In genomic region chr4:139168985-139169747, GRCm38 (mm10) we compare ENCODE assay signal across 10 mouse cellular contexts. TPM values are rescaled to one million over a fixed set of nuclear protein-coding genes. Genes with fewer than 3 reads are reported as not detected.
DNase-seq lines count a peak whose midpoint lies in the region; ATAC-seq and TF ChIP-seq lines count a peak whose summit lies in the region.
"Had no signal": no experiment of that assay in that cellular context is flagged by ENCODE, and none has a peak within 500 bp of the region (broad histone marks: within the 10 kb centered on the region; RNA-seq: fewer than 3 reads in every experiment).

No protein-coding gene starts in this region.

- peaks cover 21% of the 10 kb centered on the region for H3K4me1 ChIP-seq in limb, embryonic 12.5 days (replicated peaks)
- H3K4me1 ChIP-seq: stomach, embryonic 15.5 days had no signal

- H3K9ac ChIP-seq in limb, embryonic 12.5 days (replicated peaks): no peak overlapping the region
- H3K9ac ChIP-seq: stomach, embryonic 15.5 days had no signal

- intact Hi-C loops in gastrocnemius, adult 2 months (cut with DNase I): no loop called here
- intact Hi-C loops in left cerebral cortex, postnatal 10 days (cut with DNase I): no loop called here

- H3K27ac ChIP-seq in gastrocnemius, adult 2 months: peak overlapping the region; percentile 48
- 0 out of 2 replicates have a peak overlapping the region, but pooled peaks have one; percentile 4 for H3K27ac ChIP-seq in limb, embryonic 12.5 days
- H3K27ac ChIP-seq: stomach, embryonic 15.5 days had no signal

- H3K27me3 ChIP-seq in limb, embryonic 12.5 days: no peaks in the 10 kb centered on the region
- H3K27me3 ChIP-seq: stomach, embryonic 15.5 days had no signal

- 70% methylated on average over 15 of the region's 15 CpGs for WGBS in limb, embryonic 12.5 days

- H3K4me3 ChIP-seq in gastrocnemius, adult 2 months: no peak overlapping the region
- H3K4me3 ChIP-seq in limb, embryonic 12.5 days (replicated peaks): no peak overlapping the region
- H3K4me3 ChIP-seq: stomach, embryonic 15.5 days had no signal

- no peak for TF ChIP-seq CTCF in gastrocnemius, adult 2 months (IDR thresholded peaks at IDR 0.05)

- no peaks in the 10 kb centered on the region for H3K9me3 ChIP-seq in limb, embryonic 12.5 days
- H3K9me3 ChIP-seq: G1E; stomach, embryonic 15.5 days had no signal

- no peak overlapping the region for H3K4me2 ChIP-seq in limb, embryonic 12.5 days
- H3K4me2 ChIP-seq: stomach, embryonic 15.5 days had no signal

- H3K36me3 ChIP-seq in limb, embryonic 12.5 days: no peaks in the 10 kb centered on the region
- H3K36me3 ChIP-seq: G1E; stomach, embryonic 15.5 days had no signal

- no peak for ATAC-seq in limb, embryonic 12.5 days (ENCODE audit: insufficient number of reproducible peaks, insufficient read depth, low FRiP score, low TSS enrichment, low read depth)

- peak; percentile 38 for DNase-seq in gastrocnemius, adult 2 months
- no peak for DNase-seq in gastrocnemius, postnatal 10 days
- peak; percentile 81 for DNase-seq in R1 (ENCODE audit: low read depth, low spot score)
- DNase-seq in retina, embryonic 14.5 days (ENCODE audit: low spot score): peak; percentile 31
- DNase-seq in left cerebral cortex, postnatal 10 days (ENCODE audit: extremely low spot score in 1 of 2, low spot score in 2 of 2): no peak
- no peak for DNase-seq in cerebellum, postnatal 14 days
- DNase-seq in layer of hippocampus, adult 8-10 months (ENCODE audit: low spot score in 2 of 2): no peak

RNA-seq across cellular contexts. Expression of gene Capzb, which starts 23.5 kb away (rescaled TPM):
- 100 to 1,000 TPM; 444 to 499 TPM for total RNA-seq in gastrocnemius, adult 2 months (2021)
- 100 to 1,000 TPM; 576 to 632 TPM for total RNA-seq in gastrocnemius, postnatal 10 days (2021)
- 386 and 390 TPM in 2 replicates for polyA plus RNA-seq in limb, embryonic 12.5 days (2016; fragmentation: Nextera tagmentation; extraction: Ambion mirVana)
- total RNA-seq in left cerebral cortex, postnatal 10 days (2021): 100 to 1,000 TPM; 343 to 357 TPM
- total RNA-seq in layer of hippocampus, adult 8-10 months (2022): 100 to 1,000 TPM; 355 to 394 (median 369) TPM

RNA-seq across cellular contexts. Expression of gene Minos1, which starts 38.3 kb away (rescaled TPM):
- total RNA-seq in gastrocnemius, adult 2 months (2021): 100 to 1,000 TPM; 304 to 430 TPM
- 100 to 1,000 TPM; 399 to 482 TPM for total RNA-seq in gastrocnemius, postnatal 10 days (2021)
- polyA plus RNA-seq in limb, embryonic 12.5 days (2016; fragmentation: Nextera tagmentation; extraction: Ambion mirVana): 476 and 492 TPM in 2 replicates
- total RNA-seq in left cerebral cortex, postnatal 10 days (2021): 100 to 1,000 TPM; 203 to 215 TPM
- total RNA-seq in layer of hippocampus, adult 8-10 months (2022): 100 to 1,000 TPM; 187 to 234 (median 208) TPM

Comparison
In these comparisons a context has a peak if more than half of its experiments do, and no peak if none do; other contexts are left out.
1. DNase-seq: peak in gastrocnemius, adult 2 months (single experiment), R1 (single experiment) and retina, embryonic 14.5 days (single experiment); none in gastrocnemius, postnatal 10 days (single experiment), left cerebral cortex, postnatal 10 days (0 of 2), cerebellum, postnatal 14 days (0 of 2) and layer of hippocampus, adult 8-10 months (0 of 2).